Mouse (Mus musculus) kidney, postnatal 0 days (tissue): Measurements from ENCODE around the gene Mtch1. TPM values are rescaled to one million over a fixed set of nuclear protein-coding genes. Genes with fewer than 3 reads are reported as not detected.

Experiments
- ATAC-seq: fragments of 200-750 bp; cut with Nextera tagmentation; replicated peaks from 2 replicates; pipeline ENCODE4 v1.8.0; 2017; ENCODE audit warnings: low read depth, moderate number of reproducible peaks, moderate TSS enrichment, moderate library complexity; ENCODE audit not compliant: low FRiP score
- DNase-seq: peaks from one replicate; pipeline ENCODE4 v3.0.0-alpha.2; 2016; ENCODE audit warnings: low spot score
- H3K27ac ChIP-seq: fragments of 300-500 bp; sonication (generic); 2 replicates; pipeline ENCODE4 v1.5.1; 2014; ENCODE audit warnings: mild to moderate bottlenecking
- H3K27me3 ChIP-seq: fragments of 300-500 bp; sonication (generic); 2 replicates; pipeline ENCODE4 v1.6.1; 2014; ENCODE audit warnings: low read length, mixed read lengths; ENCODE audit not compliant: insufficient read depth
- H3K36me3 ChIP-seq: fragments of 300-500 bp; sonication (generic); 2 replicates; pipeline ENCODE4 v1.6.1; 2014; ENCODE audit warnings: low read length, mixed read lengths; ENCODE audit not compliant: insufficient read depth
- H3K4me1 ChIP-seq: fragments of 300-500 bp; sonication (generic); replicated peaks from 2 replicates; pipeline ENCODE4 v1.6.1; 2014; ENCODE audit warnings: antibody characterized with exemption, low read length, mixed read lengths; ENCODE audit not compliant: insufficient read depth
- H3K4me2 ChIP-seq: fragments of 300-500 bp; sonication (generic); 2 replicates; pipeline ENCODE4 v1.6.1; 2014; ENCODE audit warnings: mild to moderate bottlenecking, low read length, moderate library complexity, mixed read lengths
- H3K4me3 ChIP-seq: fragments of 300-500 bp; sonication (generic); replicated peaks from 2 replicates; pipeline ENCODE4 v1.5.1; 2014; ENCODE audit warnings: low read depth, low read length
- H3K9ac ChIP-seq: fragments of 300-500 bp; sonication (generic); 2 replicates; pipeline ENCODE4 v1.6.1; 2014; ENCODE audit warnings: low read depth, low read length
- H3K9me3 ChIP-seq: fragments of 300-500 bp; sonication (generic); replicated peaks from 2 replicates; pipeline ENCODE4 v1.6.1; 2016; ENCODE audit warnings: low read length, inconsistent platforms, mixed read lengths
- CTCF ChIP-seq: IDR thresholded peaks from 2 replicates; pipeline ENCODE4 v1.5.1; 2016; ENCODE audit warnings: antibody characterized with exemption, low read depth, mild to moderate bottlenecking, moderate library complexity
- WGBS: fragments of 180-500 bp; shearing (Covaris S2); extraction: QIAGEN DNeasy Blood & Tissue Kit; methylation state at CpG from one replicate; pipeline ENCODE4 v1.1.7; 2014; 5-methylcytosine and 5-hydroxymethylcytosine counted together
- polyA plus RNA-seq: library from polyadenylated mRNA; unstranded; fragments of >200 nt; fragmentation: Nextera tagmentation; extraction: Ambion mirVana; gene quantifications from 2 replicates; pipeline ENCODE4 v1.2.1, GENCODE M21; 2015

Mtch1 gene
- polyA plus RNA-seq, 1 experiment from 2014 or later: 307 TPM

GRCm38 (mm10) chr17:29293807-29294605 lies 53.7 kb downstream of the Mtch1 start:
- no peak overlapping the region for H3K4me2 ChIP-seq

DNA sequence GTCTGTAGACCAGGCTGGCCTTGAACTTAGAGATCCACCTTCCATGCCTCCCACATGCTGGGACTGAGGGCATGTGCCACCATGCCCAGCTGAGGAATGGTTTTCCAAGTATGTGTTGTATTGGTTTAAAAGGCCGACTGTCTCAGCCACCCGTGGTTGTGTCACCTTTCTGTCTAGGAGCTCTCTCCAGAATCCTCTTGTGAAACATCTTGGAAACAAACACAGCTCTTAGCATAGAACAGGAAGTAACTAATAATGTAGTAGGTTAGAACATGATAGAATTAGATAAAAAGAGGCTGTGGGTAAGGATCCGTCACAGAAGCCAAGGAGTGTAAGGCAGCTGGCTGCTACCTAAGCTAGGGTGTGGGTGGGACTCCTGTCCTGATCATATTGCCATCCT lies 54.7 kb downstream of the Mtch1 start:
- no peak overlapping the region for H3K4me3 ChIP-seq
- WGBS: 82% methylated on average over 3 of the region's 3 CpGs

More at GRCm38 (mm10) chr17:29293807-29294605, 53.7 kb downstream of the Mtch1 start:
- H3K4me1 ChIP-seq: peaks cover 20% of the 10 kb centered on the region
- H3K27ac ChIP-seq: peak overlapping the region; percentile 26; the same call in 1 of the 2 replicates
- peak; percentile 63 for TF ChIP-seq CTCF
- 0 out of 2 replicates have a peak, but pooled peaks cover 15% of the 10 kb centered on the region for H3K36me3 ChIP-seq
- H3K27me3 ChIP-seq: no peaks in the 10 kb centered on the region
- ATAC-seq: no peak
- H3K9me3 ChIP-seq: no peaks in the 10 kb centered on the region
- DNase-seq: peak; percentile 68
- 72% methylated on average over 9 of the region's 9 CpGs for WGBS
- no peak overlapping the region for H3K4me3 ChIP-seq
- no peak overlapping the region for H3K9ac ChIP-seq

DNA sequence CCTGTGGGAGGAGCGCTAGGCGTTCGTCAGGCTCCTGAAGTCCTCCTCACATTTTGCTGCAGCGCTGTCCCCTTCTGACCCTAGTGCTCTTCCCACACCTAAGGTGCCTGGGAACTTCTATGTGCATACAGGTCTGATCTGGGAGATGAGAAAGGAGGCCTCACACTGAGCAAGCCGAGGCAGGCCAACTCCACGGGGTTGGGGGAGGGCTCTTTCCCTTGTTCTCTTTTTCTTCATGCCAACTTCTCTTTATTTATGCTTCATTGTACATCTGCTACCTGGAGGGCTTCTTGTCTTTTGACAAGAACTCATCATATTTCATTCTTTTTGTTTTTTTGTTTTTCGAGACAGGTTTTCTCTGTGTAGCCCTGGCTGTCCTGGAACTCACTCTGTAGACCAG lies 55.9 kb downstream of the Mtch1 start:
- H3K27ac ChIP-seq: no peak overlapping the region
- no peak overlapping the region for H3K4me3 ChIP-seq
- no peak for TF ChIP-seq CTCF
- H3K9me3 ChIP-seq: no peaks in the 10 kb centered on the region
- H3K9ac ChIP-seq: no peak overlapping the region
- H3K4me1 ChIP-seq: peaks cover 13% of the 10 kb centered on the region
- no peaks in the 10 kb centered on the region for H3K27me3 ChIP-seq
- H3K4me2 ChIP-seq: no peak overlapping the region
- DNase-seq (no peak), ATAC-seq (no peak)
- 81% methylated on average over 7 of the region's 7 CpGs for WGBS
- 0 out of 2 replicates have a peak, but pooled peaks cover 15% of the 10 kb centered on the region for H3K36me3 ChIP-seq

More for the DNA sequence above, 54.7 kb downstream of the Mtch1 start:
- Histone ChIP-seq H3K9ac (no peak overlapping the region), H3K27me3 (no peaks in the 10 kb centered on the region), H3K27ac (no peak overlapping the region), H3K36me3 (0 out of 2 replicates have a peak, but pooled peaks cover 15% of the 10 kb centered on the region), H3K9me3 (no peaks in the 10 kb centered on the region), H3K4me1 (peaks cover 20% of the 10 kb centered on the region), H3K4me2 (no peak overlapping the region)
- DNase-seq (no peak), ATAC-seq (no peak)
- no peak for TF ChIP-seq CTCF

- WGBS: 78% methylated on average over 21 of the region's 21 CpGs
- no peak for ATAC-seq
- H3K9ac ChIP-seq: no peak overlapping the region
Observed at GRCm38 (mm10) chr17:29282216-29282952, 65.3 kb downstream of the Mtch1 start.

More at GRCm38 (mm10) chr17:29282216-29282952, 65.3 kb downstream of the Mtch1 start:
- Histone ChIP-seq H3K27ac (no peak overlapping the region), H3K27me3 (no peaks in the 10 kb centered on the region), H3K4me2 (no peak overlapping the region), H3K4me3 (no peak overlapping the region), H3K4me1 (no peaks in the 10 kb centered on the region), H3K36me3 (0 out of 2 replicates have a peak, but pooled peaks cover 16% of the 10 kb centered on the region), H3K9me3 (no peaks in the 10 kb centered on the region)
- DNase-seq: no peak
- no peak for TF ChIP-seq CTCF

Other genes with a start within 250 kb of the Mtch1 start
- gene Rab44, start 233.8 kb downstream of the Mtch1 start, polyA plus RNA-seq: 0.21 and 0.22 TPM in 2 replicates
- 5.3 and 5.8 TPM in 2 replicates for gene Cpne5, start 109.8 kb downstream of the Mtch1 start, polyA plus RNA-seq
- 108 and 126 TPM in 2 replicates for gene Ppil1, start 83.7 kb downstream of the Mtch1 start, polyA plus RNA-seq
- 131 TPM in 2 replicates for gene BC004004, start 79.1 kb downstream of the Mtch1 start, polyA plus RNA-seq
- gene Pi16, start 30.3 kb downstream of the Mtch1 start, polyA plus RNA-seq: 3.1 and 4.1 TPM in 2 replicates
- 12.3 and 12.5 TPM in 2 replicates for gene Fgd2, start 13.0 kb upstream of the Mtch1 start, polyA plus RNA-seq
- gene Pim1, start 142.8 kb upstream of the Mtch1 start, polyA plus RNA-seq: 21.3 and 21.6 TPM in 2 replicates
- gene Gm17657, start 201.7 kb upstream of the Mtch1 start, polyA plus RNA-seq: not detected in 2 replicates
- gene Tbc1d22b, start 201.9 kb upstream of the Mtch1 start, polyA plus RNA-seq: 11.9 and 12.0 TPM in 2 replicates
- 0.20 and 0.51 TPM in 2 replicates for gene Tmem217, start 204.5 kb upstream of the Mtch1 start, polyA plus RNA-seq